ENCODE assay signal across 8 mouse cellular contexts in the genomic region with DNA sequence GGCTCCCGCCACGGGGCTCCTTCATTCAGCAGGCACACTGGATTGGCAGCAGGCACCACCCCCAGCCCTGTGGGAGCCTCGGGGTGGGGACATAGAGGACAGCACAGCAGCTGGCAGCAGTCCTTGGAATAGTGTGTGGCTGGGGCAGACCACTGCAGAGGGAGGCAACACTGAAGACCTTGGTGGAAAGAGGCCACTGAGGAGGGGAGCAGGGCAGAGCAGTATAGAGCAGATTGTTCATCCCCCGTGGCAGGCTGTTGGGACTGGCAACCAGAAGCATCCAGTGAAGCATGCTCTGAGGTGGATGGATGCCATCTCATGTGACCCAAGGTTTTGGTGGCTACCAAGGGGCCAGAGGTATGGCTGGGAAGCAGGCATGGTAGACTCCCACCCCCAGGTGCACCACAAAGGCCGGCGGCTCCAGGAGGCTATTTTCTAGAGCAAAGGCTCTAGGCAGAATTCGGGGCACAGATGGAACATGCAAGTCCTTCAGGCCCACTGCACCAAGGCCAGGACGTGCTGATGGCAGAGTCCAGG. TPM values are rescaled to one million over a fixed set of nuclear protein-coding genes. Genes with fewer than 3 reads are reported as not detected.
A peak's percentile ranks its signal among the peaks of the same experiment; 100 is the strongest.
DNase-seq lines count a peak whose midpoint lies in the region; ATAC-seq and TF ChIP-seq lines count a peak whose summit lies in the region.

No protein-coding gene starts in this region.

- no peaks in the 10 kb centered on the region for H3K27me3 ChIP-seq in neural tube, embryonic 11.5 days (ENCODE audit: control insufficient read depth, insufficient read depth, low read length)
- no peaks in the 10 kb centered on the region for H3K27me3 ChIP-seq in hindbrain, embryonic 11.5 days (ENCODE audit: control insufficient read depth, insufficient read depth, low read length)
- no peaks in the 10 kb centered on the region for H3K27me3 ChIP-seq in neural tube, embryonic 12.5 days (replicated peaks)

- intact Hi-C loops in gastrocnemius, adult 2 months (cut with DNase I) = no loop called here

- ATAC-seq in neural tube, embryonic 11.5 days (ENCODE audit: insufficient read depth, low FRiP score, low TSS enrichment) = peak; percentile 50; the same call in 1 of the 2 replicates
- ATAC-seq in hindbrain, embryonic 11.5 days (ENCODE audit: low FRiP score) = peak; percentile 78
- peak; percentile 83 for ATAC-seq in neural tube, embryonic 12.5 days (ENCODE audit: low FRiP score, low read depth)

- WGBS in neural tube, embryonic 11.5 days = 72% methylated on average over 8 of the region's 8 CpGs
- 63% methylated on average over 8 of the region's 8 CpGs for WGBS in hindbrain, embryonic 11.5 days
- WGBS in neural tube, embryonic 12.5 days = 71% methylated on average over 8 of the region's 8 CpGs

- H3K36me3 ChIP-seq in neural tube, embryonic 11.5 days (ENCODE audit: control insufficient read depth, insufficient read depth, low read length) = no peaks in the 10 kb centered on the region; the same call in 1 of the 2 replicates
- H3K36me3 ChIP-seq in hindbrain, embryonic 11.5 days (ENCODE audit: control insufficient read depth, insufficient read depth, low read length) = no peaks in the 10 kb centered on the region
- H3K36me3 ChIP-seq in neural tube, embryonic 12.5 days = no peaks in the 10 kb centered on the region

- peak; percentile 48 for DNase-seq in gastrocnemius, adult 2 months
- DNase-seq in gastrocnemius, postnatal 4 days (ENCODE audit: low spot score in 2 of 2) = no peak
- no peak for DNase-seq in neural tube, embryonic 11.5 days (ENCODE audit: low spot score)
- DNase-seq in neural tube, embryonic 10.5 days (ENCODE audit: extremely low spot score, low spot score) = no peak
- peak; percentile 41 for DNase-seq in hindbrain, embryonic 11.5 days (ENCODE audit: low spot score)
- no peak for DNase-seq in thymus, postnatal 0 days (ENCODE audit: low spot score)
- no peak for DNase-seq in yolk sac, embryonic 10.5 days (ENCODE audit: low spot score)

- H3K4me1 ChIP-seq in neural tube, embryonic 11.5 days (ENCODE audit: control insufficient read depth, insufficient read depth, low read length) = no peaks in the 10 kb centered on the region; the same call in 1 of the 2 replicates
- peaks cover 4% of the 10 kb centered on the region; the same call in 1 of the 2 replicates for H3K4me1 ChIP-seq in hindbrain, embryonic 11.5 days (replicated peaks; ENCODE audit: control insufficient read depth, insufficient read depth, low read length)
- H3K4me1 ChIP-seq in neural tube, embryonic 12.5 days = peaks cover 22% of the 10 kb centered on the region

- H3K27ac ChIP-seq in gastrocnemius, adult 2 months = peak overlapping the region; percentile 84; the same call in 1 of the 2 replicates
- no peak overlapping the region for H3K27ac ChIP-seq in neural tube, embryonic 11.5 days (ENCODE audit: low read depth, low read length)
- no peak overlapping the region for H3K27ac ChIP-seq in hindbrain, embryonic 11.5 days (ENCODE audit: low read depth, low read length)
- no peak overlapping the region for H3K27ac ChIP-seq in neural tube, embryonic 12.5 days

- H3K4me2 ChIP-seq in neural tube, embryonic 11.5 days (ENCODE audit: low read depth) = no peak overlapping the region
- H3K4me2 ChIP-seq in hindbrain, embryonic 11.5 days (replicated peaks; ENCODE audit: low read depth, low read length) = no peak overlapping the region
- peak overlapping the region; percentile 19; the same call in 1 of the 2 replicates for H3K4me2 ChIP-seq in neural tube, embryonic 12.5 days (replicated peaks)

- H3K9me3 ChIP-seq in neural tube, embryonic 11.5 days (ENCODE audit: control insufficient read depth, low read length) = no peaks in the 10 kb centered on the region
- no peaks in the 10 kb centered on the region for H3K9me3 ChIP-seq in hindbrain, embryonic 11.5 days (ENCODE audit: control insufficient read depth, low read length)
- no peaks in the 10 kb centered on the region for H3K9me3 ChIP-seq in neural tube, embryonic 12.5 days

- H3K4me3 ChIP-seq in gastrocnemius, adult 2 months = no peak overlapping the region
- H3K4me3 ChIP-seq in neural tube, embryonic 11.5 days (ENCODE audit: low read depth, low read length) = no peak overlapping the region
- no peak overlapping the region for H3K4me3 ChIP-seq in hindbrain, embryonic 11.5 days (ENCODE audit: low read depth, low read length)
- H3K4me3 ChIP-seq in neural tube, embryonic 12.5 days = no peak overlapping the region

- TF ChIP-seq CTCF in gastrocnemius, adult 2 months (IDR thresholded peaks at IDR 0.05) = no peak

- 0 out of 2 replicates have a peak overlapping the region, but pooled peaks have one; percentile 18 for H3K9ac ChIP-seq in neural tube, embryonic 11.5 days (ENCODE audit: low read length)
- no peak overlapping the region for H3K9ac ChIP-seq in hindbrain, embryonic 11.5 days (ENCODE audit: low read depth, low read length)
- no peak overlapping the region for H3K9ac ChIP-seq in neural tube, embryonic 12.5 days

RNA-seq across cellular contexts. Expression of a gene that starts 20.7 kb away (rescaled TPM):
- 10 to 100 TPM; 48.4 to 49.1 TPM for total RNA-seq in gastrocnemius, adult 2 months (2021)
- total RNA-seq in gastrocnemius, postnatal 4 days (2021) = 10 to 100 TPM; 44.7 to 46.6 TPM
- polyA plus RNA-seq in neural tube, embryonic 11.5 days (2014; fragmentation: Nextera tagmentation; extraction: Ambion mirVana) = 4.5 and 4.7 TPM in 2 replicates
- 4.2 and 5.8 TPM in 2 replicates for polyA plus RNA-seq in hindbrain, embryonic 11.5 days (2014; fragmentation: Nextera tagmentation; extraction: Ambion mirVana)
- 44.3 and 48.8 TPM in 2 replicates for polyA plus RNA-seq in neural tube, embryonic 12.5 days (2016; fragmentation: Nextera tagmentation; extraction: Ambion mirVana)
- 11.7 and 15.6 TPM in 2 replicates for polyA plus RNA-seq in thymus, postnatal 0 days (2015; fragmentation: Nextera tagmentation; extraction: Ambion mirVana)

RNA-seq across cellular contexts. Expression of a gene that starts 24.6 kb away (rescaled TPM):
- total RNA-seq in gastrocnemius, adult 2 months (2021) = not detected
- under 1 TPM; 0.10 to 0.12 TPM for total RNA-seq in gastrocnemius, postnatal 4 days (2021)
- polyA plus RNA-seq in neural tube, embryonic 11.5 days (2014; fragmentation: Nextera tagmentation; extraction: Ambion mirVana) = not detected in 2 replicates
- 0.10 and 0.17 TPM in 2 replicates for polyA plus RNA-seq in hindbrain, embryonic 11.5 days (2014; fragmentation: Nextera tagmentation; extraction: Ambion mirVana)
- polyA plus RNA-seq in neural tube, embryonic 12.5 days (2016; fragmentation: Nextera tagmentation; extraction: Ambion mirVana) = 0.11 and 0.19 TPM in 2 replicates
- polyA plus RNA-seq in thymus, postnatal 0 days (2015; fragmentation: Nextera tagmentation; extraction: Ambion mirVana) = 0.24 and 0.42 TPM in 2 replicates

RNA-seq across cellular contexts. Expression of a gene that starts 34.0 kb away (rescaled TPM):
- total RNA-seq in gastrocnemius, adult 2 months (2021) = 1 to 10 TPM; 6.2 to 9.9 TPM
- total RNA-seq in gastrocnemius, postnatal 4 days (2021) = 10 to 100 TPM; 27.3 to 30.6 TPM
- 49.3 and 54.0 TPM in 2 replicates for polyA plus RNA-seq in neural tube, embryonic 11.5 days (2014; fragmentation: Nextera tagmentation; extraction: Ambion mirVana)
- polyA plus RNA-seq in hindbrain, embryonic 11.5 days (2014; fragmentation: Nextera tagmentation; extraction: Ambion mirVana) = 45.7 and 49.8 TPM in 2 replicates
- polyA plus RNA-seq in neural tube, embryonic 12.5 days (2016; fragmentation: Nextera tagmentation; extraction: Ambion mirVana) = 50.6 and 51.0 TPM in 2 replicates
- polyA plus RNA-seq in thymus, postnatal 0 days (2015; fragmentation: Nextera tagmentation; extraction: Ambion mirVana) = 86.5 and 92.5 TPM in 2 replicates

RNA-seq across cellular contexts. Expression of a gene that starts 34.1 kb away (rescaled TPM):
- 1 to 10 TPM; 1.7 to 2.1 TPM for total RNA-seq in gastrocnemius, adult 2 months (2021)
- 1 to 10 TPM; 1.9 to 2.3 TPM for total RNA-seq in gastrocnemius, postnatal 4 days (2021)
- polyA plus RNA-seq in neural tube, embryonic 11.5 days (2014; fragmentation: Nextera tagmentation; extraction: Ambion mirVana) = 2.0 and 2.7 TPM in 2 replicates
- polyA plus RNA-seq in hindbrain, embryonic 11.5 days (2014; fragmentation: Nextera tagmentation; extraction: Ambion mirVana) = 2.4 and 2.5 TPM in 2 replicates
- polyA plus RNA-seq in neural tube, embryonic 12.5 days (2016; fragmentation: Nextera tagmentation; extraction: Ambion mirVana) = 4.6 and 5.7 TPM in 2 replicates
- 2.7 and 4.0 TPM in 2 replicates for polyA plus RNA-seq in thymus, postnatal 0 days (2015; fragmentation: Nextera tagmentation; extraction: Ambion mirVana)

RNA-seq across cellular contexts. Expression of a gene that starts 34.9 kb away (rescaled TPM):
- total RNA-seq in gastrocnemius, adult 2 months (2021) = under 1 TPM; 0.45 to 0.51 TPM
- under 1 TPM in 1 of 2 experiments, not detected in 1; 0.17 TPM for total RNA-seq in gastrocnemius, postnatal 4 days (2021)
- 0.44 and 0.57 TPM in 2 replicates for polyA plus RNA-seq in neural tube, embryonic 11.5 days (2014; fragmentation: Nextera tagmentation; extraction: Ambion mirVana)
- polyA plus RNA-seq in hindbrain, embryonic 11.5 days (2014; fragmentation: Nextera tagmentation; extraction: Ambion mirVana) = 0.22 and 0.38 TPM in 2 replicates
- polyA plus RNA-seq in neural tube, embryonic 12.5 days (2016; fragmentation: Nextera tagmentation; extraction: Ambion mirVana) = 0.30 TPM in 1 of 2 replicates, not detected in the other
- polyA plus RNA-seq in thymus, postnatal 0 days (2015; fragmentation: Nextera tagmentation; extraction: Ambion mirVana) = 1.5 and 2.0 TPM in 2 replicates

Comparison
In these comparisons a context has a peak if more than half of its experiments do, and no peak if none do; other contexts are left out.
1. DNase-seq: peak in gastrocnemius, adult 2 months (single experiment) and hindbrain, embryonic 11.5 days (single experiment); none in gastrocnemius, postnatal 4 days (0 of 2), neural tube, embryonic 11.5 days (single experiment), neural tube, embryonic 10.5 days (single experiment), thymus, postnatal 0 days (single experiment) and yolk sac, embryonic 10.5 days (single experiment).
2. Peak in every context shown above with its lines, with median percentiles within 50 percentile points of each other: ATAC-seq.